Mouse (Mus musculus): ENCODE data around the gene Mcam. TPM values are rescaled to one million over a fixed set of nuclear protein-coding genes. Genes with fewer than 3 reads are reported as not detected.
A peak's percentile ranks its signal among the peaks of the same experiment; 100 is the strongest.

Gene Mcam
- polyA plus RNA-seq, 1 experiment = not detected

GRCm38 (mm10) chr9:44124317-44124716, 10.0 kb upstream of the Mcam start:
- Histone ChIP-seq H3K4me3 (replicated peaks) (no peak overlapping the region), H3K36me3 (replicated peaks; ENCODE audit: low read length) (no peaks in the 10 kb centered on the region), H3K9me3 (no peaks in the 10 kb centered on the region), H3K27me3 (replicated peaks) (peaks cover 25% of the 10 kb centered on the region), H3K4me1 (peaks cover 34% of the 10 kb centered on the region)
- no peak for TF ChIP-seq GATA1 (IDR thresholded peaks at IDR 0.05; ENCODE audit: borderline replicate concordance, low read length)
- TF ChIP-seq FLI1 (IDR thresholded peaks at IDR 0.05; ENCODE audit: low read length) = no peak

GRCm38 (mm10) chr9:44125026-44125425, 9.2 kb upstream of the Mcam start:
- Histone ChIP-seq H3K4me1 (peaks cover 37% of the 10 kb centered on the region), H3K36me3 (replicated peaks; ENCODE audit: low read length) (no peaks in the 10 kb centered on the region), H3K9me3 (no peaks in the 10 kb centered on the region), H3K4me3 (replicated peaks) (no peak overlapping the region), H3K27me3 (replicated peaks) (peaks cover 32% of the 10 kb centered on the region)
- TF ChIP-seq FLI1 (IDR thresholded peaks at IDR 0.05; ENCODE audit: low read length) (no peak), GATA1 (IDR thresholded peaks at IDR 0.05; ENCODE audit: borderline replicate concordance, low read length) (no peak)

GRCm38 (mm10) chr9:44125546-44126428, 8.5 kb upstream of the Mcam start:
- peak overlapping the region; percentile 56 for H3K4me3 ChIP-seq (replicated peaks)
- TF ChIP-seq GATA1 (IDR thresholded peaks at IDR 0.05; ENCODE audit: borderline replicate concordance, low read length) = no peak
- H3K27me3 ChIP-seq (replicated peaks) = peaks cover 35% of the 10 kb centered on the region
- no peaks in the 10 kb centered on the region for H3K36me3 ChIP-seq (replicated peaks; ENCODE audit: low read length)
- H3K4me1 ChIP-seq = peaks cover 41% of the 10 kb centered on the region
- no peaks in the 10 kb centered on the region for H3K9me3 ChIP-seq

GRCm38 (mm10) chr9:44126746-44127145, 7.5 kb upstream of the Mcam start:
- peaks cover 51% of the 10 kb centered on the region for H3K4me1 ChIP-seq
- no peaks in the 10 kb centered on the region for H3K9me3 ChIP-seq
- no peaks in the 10 kb centered on the region for H3K36me3 ChIP-seq (replicated peaks; ENCODE audit: low read length)
- H3K27me3 ChIP-seq (replicated peaks) = peaks cover 40% of the 10 kb centered on the region
- H3K4me3 ChIP-seq (replicated peaks) = no peak overlapping the region
- TF ChIP-seq FLI1 (IDR thresholded peaks at IDR 0.05; ENCODE audit: low read length) (no peak), GATA1 (IDR thresholded peaks at IDR 0.05; ENCODE audit: borderline replicate concordance, low read length) (no peak)

GRCm38 (mm10) chr9:44127351-44127801, 6.9 kb upstream of the Mcam start:
- TF ChIP-seq FLI1 (IDR thresholded peaks at IDR 0.05; ENCODE audit: low read length) (no peak), GATA1 (IDR thresholded peaks at IDR 0.05; ENCODE audit: borderline replicate concordance, low read length) (no peak)
- Histone ChIP-seq H3K4me1 (peaks cover 51% of the 10 kb centered on the region), H3K27me3 (replicated peaks) (peaks cover 44% of the 10 kb centered on the region), H3K9me3 (no peaks in the 10 kb centered on the region), H3K36me3 (replicated peaks; ENCODE audit: low read length) (no peaks in the 10 kb centered on the region), H3K4me3 (replicated peaks) (no peak overlapping the region)

- no peaks in the 10 kb centered on the region for H3K9me3 ChIP-seq
- no peaks in the 10 kb centered on the region for H3K36me3 ChIP-seq (replicated peaks; ENCODE audit: low read length)
- peak overlapping the region; percentile 86 for H3K4me3 ChIP-seq (replicated peaks)
- TF ChIP-seq FLI1 (IDR thresholded peaks at IDR 0.05; ENCODE audit: low read length) = no peak
- no peak for TF ChIP-seq GATA1 (IDR thresholded peaks at IDR 0.05; ENCODE audit: borderline replicate concordance, low read length)
- H3K4me1 ChIP-seq = peaks cover 69% of the 10 kb centered on the region
- peaks cover 66% of the 10 kb centered on the region for H3K27me3 ChIP-seq (replicated peaks)
Observed at GRCm38 (mm10) chr9:44129633-44130032, 4.6 kb upstream of the Mcam start.

GRCm38 (mm10) chr9:44130034-44130433, 4.2 kb upstream of the Mcam start:
- Histone ChIP-seq H3K9me3 (no peaks in the 10 kb centered on the region), H3K4me3 (replicated peaks) (peak overlapping the region; percentile 86), H3K4me1 (peaks cover 73% of the 10 kb centered on the region), H3K27me3 (replicated peaks) (peaks cover 70% of the 10 kb centered on the region), H3K36me3 (replicated peaks; ENCODE audit: low read length) (no peaks in the 10 kb centered on the region)
- no peak for TF ChIP-seq FLI1 (IDR thresholded peaks at IDR 0.05; ENCODE audit: low read length)
- no peak for TF ChIP-seq GATA1 (IDR thresholded peaks at IDR 0.05; ENCODE audit: borderline replicate concordance, low read length)

- H3K27me3 ChIP-seq (replicated peaks) = peaks cover 77% of the 10 kb centered on the region
- peak overlapping the region; percentile 86 for H3K4me3 ChIP-seq (replicated peaks)
- H3K4me1 ChIP-seq = peaks cover 76% of the 10 kb centered on the region
- H3K36me3 ChIP-seq (replicated peaks; ENCODE audit: low read length) = no peaks in the 10 kb centered on the region
- TF ChIP-seq FLI1 (IDR thresholded peaks at IDR 0.05; ENCODE audit: low read length) = no peak
- no peak for TF ChIP-seq GATA1 (IDR thresholded peaks at IDR 0.05; ENCODE audit: borderline replicate concordance, low read length)
- H3K9me3 ChIP-seq = no peaks in the 10 kb centered on the region
Observed at GRCm38 (mm10) chr9:44130581-44131275, 3.5 kb upstream of the Mcam start.

- TF ChIP-seq FLI1 (IDR thresholded peaks at IDR 0.05; ENCODE audit: low read length) = no peak
- no peak for TF ChIP-seq GATA1 (IDR thresholded peaks at IDR 0.05; ENCODE audit: borderline replicate concordance, low read length)
- H3K36me3 ChIP-seq (replicated peaks; ENCODE audit: low read length) = no peaks in the 10 kb centered on the region
- no peaks in the 10 kb centered on the region for H3K9me3 ChIP-seq
- peaks cover 76% of the 10 kb centered on the region for H3K4me1 ChIP-seq
- peaks cover 82% of the 10 kb centered on the region for H3K27me3 ChIP-seq (replicated peaks)
- no peak overlapping the region for H3K4me3 ChIP-seq (replicated peaks)
Observed at GRCm38 (mm10) chr9:44131276-44131590, 3.0 kb upstream of the Mcam start.

GRCm38 (mm10) chr9:44132200-44132599, 2.1 kb upstream of the Mcam start:
- H3K36me3 ChIP-seq (replicated peaks; ENCODE audit: low read length) = no peaks in the 10 kb centered on the region
- H3K4me1 ChIP-seq = peaks cover 75% of the 10 kb centered on the region
- H3K4me3 ChIP-seq (replicated peaks) = no peak overlapping the region
- H3K9me3 ChIP-seq = no peaks in the 10 kb centered on the region
- TF ChIP-seq GATA1 (IDR thresholded peaks at IDR 0.05; ENCODE audit: borderline replicate concordance, low read length) (no peak), FLI1 (IDR thresholded peaks at IDR 0.05; ENCODE audit: low read length) (no peak)
- H3K27me3 ChIP-seq (replicated peaks) = peaks cover 92% of the 10 kb centered on the region

Measured in megakaryocyte, embryonic 14.5 days (primary cell).